ENCODE assay signal across 1 mouse cellular context in the genomic region with DNA sequence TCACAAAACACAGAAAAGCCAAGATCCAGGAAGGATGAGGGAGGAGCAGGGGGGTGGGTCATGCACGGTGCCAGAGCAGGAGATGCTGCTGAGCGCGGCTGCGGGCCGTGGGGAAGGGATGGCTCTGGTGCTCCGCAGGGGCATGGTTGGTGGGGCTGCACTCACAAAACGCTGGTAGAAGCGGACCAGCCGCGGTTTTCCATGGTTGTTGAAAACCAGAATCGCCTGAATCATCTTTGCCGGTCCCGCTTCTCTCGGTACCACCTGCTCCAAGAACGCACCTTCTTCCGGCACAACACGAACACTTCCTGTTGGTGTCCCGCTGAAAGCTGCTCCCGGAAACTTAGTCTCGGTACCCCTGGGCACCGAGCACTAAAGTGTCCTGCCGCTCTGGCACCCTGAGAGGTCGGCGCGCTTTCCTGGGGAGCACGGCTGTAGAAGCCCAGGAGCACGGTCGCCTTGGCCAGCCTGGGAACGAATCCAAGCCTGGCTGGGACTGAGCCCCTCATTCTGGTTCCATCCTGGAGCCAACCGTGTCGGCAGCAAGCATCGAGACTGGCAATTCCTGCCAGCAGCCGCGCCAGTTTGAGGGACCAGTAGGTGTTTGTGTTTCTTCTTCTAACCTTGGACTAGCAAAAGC.
A peak's percentile ranks its signal among the peaks of the same experiment; 100 is the strongest.
TF ChIP-seq lines count a peak whose summit lies in the region.

TSS of gene Ap3s2 (minus strand) at position 306 of the 640 bp plus-strand sequence.

TF ChIP-seq in MEL, 35 proteins besides CTCF, POLR2A, EP300 and RAD21 (continued from another document):
- TF ChIP-seq UBTF (IDR thresholded peaks at IDR 0.05; ENCODE audit: borderline replicate concordance, insufficient read depth, low read depth, low read length) (peak; percentile 92; the same call in 1 of the 2 replicates), KAT2A (conservative IDR thresholded peaks at IDR 0.05; ENCODE audit: low read depth, low read length) (peak; percentile 67)
